Mouse (Mus musculus) left cerebral cortex, postnatal 25 days (tissue): ENCODE measurements around the gene Mapkapk2. TPM values are rescaled to one million over a fixed set of nuclear protein-coding genes. Genes with fewer than 3 reads are reported as not detected.
"Not testable (repeated sequence)": the region's sequence is repeated elsewhere in the genome, so short reads cannot be mapped to it uniquely, and the experiment has no call there.

Experiments
- DNase-seq, 2 experiments: peaks; one replicate each; pipeline ENCODE4 v3.0.0; 2022; ENCODE audit warnings: low spot score in 2 of 2, mixed read lengths in 1 of 2
- intact Hi-C: fragments of 180-260 bp; cut with DNase I; formaldehyde crosslinking; loops from one replicate; pipeline ENCODE4 v1.15.1; 2025
- total RNA-seq, 2 experiments: library from RNA; stranded (reverse); gene quantifications; 2 replicates each; pipeline ENCODE4 v1.2.3; 2021

Gene Mapkapk2
- total RNA-seq, 2 experiments from 2014 or later = 25.8 to 28.3 TPM

- DNase-seq = no peak
- intact Hi-C loops = no loop called here
Measured at GRCm38 (mm10) chr1:131031267-131031666, 66.4 kb downstream of the Mapkapk2 start.

DNA sequence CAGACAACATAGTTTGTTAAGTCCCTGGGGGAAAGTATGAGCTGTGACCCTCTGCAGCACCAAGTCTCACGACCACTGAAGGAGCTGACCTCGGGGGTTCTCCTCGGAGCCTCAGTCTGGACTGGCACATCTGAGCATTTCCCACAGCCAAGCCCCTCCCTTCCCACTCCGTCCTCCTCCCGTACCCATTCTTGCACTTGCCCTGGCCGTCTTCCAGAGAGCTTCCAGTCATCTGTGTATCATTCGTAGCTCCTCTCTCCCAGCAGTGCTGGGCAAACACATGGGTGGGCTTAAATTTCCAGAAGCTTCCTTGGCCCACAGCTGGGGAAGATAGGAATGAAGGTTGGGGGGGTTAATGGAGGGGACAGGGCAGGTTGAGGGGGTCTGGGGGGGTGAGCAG, 67.4 kb downstream of the Mapkapk2 start:
- DNase-seq = no peak
- intact Hi-C loops = no loop called here

GRCm38 (mm10) chr1:131029215-131029614, 68.4 kb downstream of the Mapkapk2 start:
- no peak for DNase-seq
- intact Hi-C loops = no loop called here

- intact Hi-C loops = no loop called here
- no peak for DNase-seq
Measured at GRCm38 (mm10) chr1:131025843-131026190, 71.8 kb downstream of the Mapkapk2 start.

DNA sequence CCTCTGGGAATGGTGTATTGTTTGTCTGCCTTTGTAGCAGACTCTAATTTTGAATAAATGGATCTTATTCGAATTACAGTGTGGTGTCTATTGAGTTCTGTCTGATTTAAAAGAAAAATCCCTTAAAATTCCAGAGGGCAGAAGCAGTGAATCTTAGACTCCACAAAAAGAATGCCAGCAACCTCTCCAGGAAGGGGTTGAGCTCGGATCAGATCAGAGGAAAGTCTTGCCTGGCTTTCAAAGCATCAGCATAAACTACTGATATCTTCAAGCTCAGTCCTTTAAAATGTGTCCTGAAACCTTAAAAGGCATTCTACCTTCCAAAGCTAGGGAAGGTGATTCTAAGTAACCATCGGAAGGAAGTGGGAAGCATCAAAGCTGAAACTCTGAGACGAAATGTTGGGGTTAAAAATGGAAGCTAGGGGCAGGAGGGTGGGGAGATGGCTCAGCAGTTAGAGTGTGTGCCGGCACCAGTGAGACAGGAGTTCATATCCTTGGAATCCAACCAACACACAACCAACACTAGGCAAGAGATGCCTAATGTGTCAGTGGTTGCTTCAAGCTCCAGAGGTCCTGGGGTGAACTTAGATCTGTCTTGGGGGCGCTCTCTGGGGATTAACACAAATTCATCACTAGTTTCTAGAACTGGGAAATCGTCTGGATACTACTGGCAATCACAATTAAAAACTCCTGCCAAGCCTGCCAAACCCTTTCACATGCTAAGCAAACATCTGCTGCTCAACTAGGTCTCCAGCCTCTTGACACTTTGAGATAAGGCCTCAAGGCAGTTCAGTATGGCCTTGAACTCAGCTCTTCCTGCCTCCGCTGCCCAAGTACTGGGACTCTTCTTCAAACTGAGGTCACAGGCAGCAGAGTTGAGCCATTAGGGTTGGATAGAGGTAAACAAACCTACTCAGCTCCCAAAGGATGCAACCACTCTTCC, 72.5 kb downstream of the Mapkapk2 start:
- no peak for DNase-seq
- intact Hi-C loops = no loop called here

DNA sequence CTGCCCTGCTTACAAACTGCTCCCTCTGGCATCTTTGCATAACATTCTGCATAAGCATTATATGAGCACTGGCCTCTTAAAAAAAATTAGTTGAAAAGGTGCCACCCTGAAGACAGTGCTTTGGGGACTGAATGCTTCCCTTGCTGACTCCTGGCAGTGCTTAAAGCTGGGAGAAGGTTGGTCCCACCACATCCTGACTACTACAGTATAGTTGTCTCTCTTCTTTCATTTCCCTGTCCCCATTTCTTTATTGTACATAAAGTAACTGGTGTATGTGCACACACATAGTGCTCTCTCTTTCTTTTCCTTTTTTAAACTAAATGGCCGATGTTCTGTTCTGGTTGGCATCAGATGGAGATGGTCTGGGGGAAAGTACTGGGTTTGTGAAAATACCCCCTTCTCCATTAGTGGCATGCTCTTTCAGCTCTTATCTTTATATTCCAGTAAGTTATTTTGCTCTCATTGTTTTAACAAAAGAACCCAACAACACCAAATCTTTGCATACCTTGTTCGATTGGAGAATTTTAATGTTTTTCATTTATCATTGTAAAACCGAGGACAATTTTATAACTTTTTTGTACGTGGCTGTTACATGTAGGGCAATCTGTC, 74.3 kb downstream of the Mapkapk2 start:
- DNase-seq, intact Hi-C loops: not testable (repeated sequence)

DNA sequence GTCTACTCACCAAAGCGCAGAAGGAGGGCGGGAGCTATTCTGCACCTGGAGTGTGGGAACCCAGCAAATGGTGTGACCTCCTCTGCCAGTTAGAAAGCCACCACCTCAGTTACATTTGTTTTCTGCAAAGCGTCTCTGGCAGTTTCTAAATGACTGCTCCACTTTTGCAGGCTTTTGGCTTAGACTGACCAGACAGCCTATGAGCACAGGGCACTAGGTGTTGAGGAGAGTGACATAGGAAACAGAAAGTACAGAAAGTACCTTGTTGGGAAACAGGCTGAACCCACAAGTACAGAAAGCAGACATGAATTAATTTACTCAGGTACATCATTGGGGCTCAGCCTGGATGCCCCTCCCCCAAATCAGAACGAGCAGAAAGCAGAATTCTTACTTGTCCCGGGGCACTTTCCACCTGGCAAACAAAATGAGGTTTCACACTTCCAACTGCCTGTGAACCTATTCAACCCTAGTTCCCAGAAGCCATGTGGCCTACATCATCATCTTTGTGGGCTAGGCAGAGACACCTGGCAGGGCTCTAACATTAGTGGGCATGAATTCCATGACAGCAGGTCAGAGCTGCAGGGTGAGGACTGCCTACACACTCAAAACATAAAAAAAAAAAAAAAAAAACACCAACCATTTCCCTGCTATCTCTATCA, 74.9 kb downstream of the Mapkapk2 start:
- no peak for DNase-seq
- intact Hi-C loops = no loop called here

DNA sequence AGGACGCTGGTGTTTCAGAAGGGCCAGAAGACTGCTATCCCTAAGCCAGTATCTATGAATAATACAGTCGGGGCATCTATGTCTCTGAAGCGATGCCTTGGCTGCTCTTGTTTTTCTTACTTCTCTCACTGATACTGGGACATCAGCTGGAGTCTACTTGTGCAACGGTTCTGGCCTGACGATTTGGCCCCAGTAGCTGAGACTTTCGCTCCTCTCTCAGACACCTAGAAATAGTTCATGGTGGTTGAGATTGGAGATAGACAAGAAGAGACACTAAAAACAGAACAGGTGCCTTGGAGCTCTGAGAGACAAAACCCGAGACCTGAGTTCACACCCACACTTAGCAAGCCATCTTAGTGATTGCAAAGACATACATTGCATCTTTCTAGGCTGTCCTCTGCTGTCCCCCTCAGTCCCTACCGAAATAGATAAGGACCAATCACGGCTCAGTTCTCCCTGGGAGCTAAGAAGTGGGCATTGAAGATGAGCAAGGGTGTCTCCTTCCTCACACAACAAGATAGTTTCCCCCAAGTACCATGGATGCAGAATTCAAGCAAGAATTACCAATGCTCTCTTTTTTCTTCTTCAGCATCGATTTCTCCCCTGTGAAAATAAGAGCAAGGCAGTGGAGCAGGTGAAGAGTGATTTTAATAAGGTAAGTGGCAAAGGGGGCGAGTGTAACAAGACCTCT, 75.6 kb downstream of the Mapkapk2 start:
- intact Hi-C loops = no loop called here
- DNase-seq = no peak

DNA sequence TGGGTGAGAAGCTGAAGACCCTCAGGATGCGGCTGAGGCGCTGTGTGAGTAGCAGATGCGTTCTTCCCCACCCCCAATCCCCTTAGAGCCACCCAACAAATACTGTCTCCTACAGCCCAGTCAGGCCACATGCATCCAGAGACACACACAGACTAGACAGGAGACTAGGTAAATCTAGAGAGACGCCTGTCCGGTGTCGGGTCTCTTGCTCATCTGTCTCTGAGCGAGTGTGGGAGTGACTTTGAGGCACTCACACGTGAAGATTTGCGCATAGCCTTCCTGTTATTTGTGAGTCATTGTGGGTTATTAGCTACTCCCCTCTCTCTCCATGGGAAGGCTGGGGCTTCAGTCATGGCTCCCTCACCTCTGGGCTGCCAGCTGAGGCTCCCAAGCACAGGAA, 76.2 kb downstream of the Mapkapk2 start:
- DNase-seq = no peak
- intact Hi-C loops = no loop called here

DNA sequence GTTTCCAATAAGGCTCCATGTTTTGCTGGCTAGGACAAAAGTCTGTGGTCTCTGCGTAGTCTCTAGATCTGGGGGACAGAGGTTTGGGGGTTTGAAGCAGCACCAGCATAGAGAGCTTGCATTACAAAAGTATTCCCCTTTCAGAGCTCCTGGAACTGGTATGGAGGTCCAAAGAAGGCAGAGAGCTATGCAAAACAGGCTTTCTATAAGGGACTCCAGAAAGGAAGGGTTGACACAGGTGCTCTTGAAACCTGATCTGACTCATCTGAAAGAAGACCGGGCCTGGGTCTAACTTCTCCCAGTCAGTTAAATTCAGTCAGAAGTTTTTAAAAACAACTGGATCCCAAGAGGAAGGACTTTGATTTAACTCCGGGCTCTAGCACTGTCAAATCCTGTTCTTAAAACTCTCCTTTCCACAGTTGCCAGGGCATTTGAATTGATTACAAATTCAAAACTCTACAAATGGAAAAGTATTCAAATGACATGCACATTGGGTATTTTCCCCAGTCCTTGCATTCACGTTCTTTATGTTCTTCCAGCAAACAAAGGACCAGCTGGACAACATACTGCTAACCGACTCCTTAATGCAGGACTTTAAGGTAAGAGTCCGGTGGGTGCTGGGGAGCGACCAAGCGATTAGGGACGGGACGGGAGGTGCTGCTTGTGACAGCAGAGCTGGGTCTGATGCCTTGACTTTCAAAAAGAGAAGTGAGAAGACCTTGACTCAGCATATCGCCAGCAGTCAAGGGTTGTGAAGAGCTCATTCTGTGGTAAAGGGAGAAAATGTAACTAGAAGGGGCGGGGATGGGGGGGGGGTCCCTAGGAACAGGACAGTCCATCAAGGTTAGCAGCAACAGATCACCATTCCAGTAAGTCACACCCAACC, 77.0 kb downstream of the Mapkapk2 start:
- intact Hi-C loops = no loop called here
- no peak for DNase-seq

- no peak for DNase-seq
- intact Hi-C loops = no loop called here
Measured at GRCm38 (mm10) chr1:131019492-131020098, 78.0 kb downstream of the Mapkapk2 start, which contains the start of gene Il10. Il10 (plus strand) TSS chr1:131019845.

DNA sequence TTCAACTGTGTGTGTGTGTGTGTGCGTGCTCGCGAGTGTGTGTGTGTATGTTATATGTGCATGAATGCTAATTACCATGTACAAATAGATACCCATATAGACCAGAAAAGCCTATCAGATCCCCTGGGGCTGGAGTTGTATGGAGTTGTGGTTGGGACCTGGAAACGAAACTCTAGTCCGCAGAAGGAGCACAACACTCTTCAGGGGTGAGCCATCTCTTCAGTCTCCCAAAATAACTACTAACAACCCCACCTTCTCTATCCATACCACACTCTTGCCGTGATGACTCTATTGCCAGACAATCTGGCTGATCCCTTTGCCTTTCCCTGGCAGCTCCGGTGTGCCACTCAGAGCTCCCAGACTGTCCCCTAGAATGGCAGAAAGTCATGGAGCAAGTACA, 81.7 kb downstream of the Mapkapk2 start:
- intact Hi-C loops = no loop called here
- DNase-seq = no peak

DNA sequence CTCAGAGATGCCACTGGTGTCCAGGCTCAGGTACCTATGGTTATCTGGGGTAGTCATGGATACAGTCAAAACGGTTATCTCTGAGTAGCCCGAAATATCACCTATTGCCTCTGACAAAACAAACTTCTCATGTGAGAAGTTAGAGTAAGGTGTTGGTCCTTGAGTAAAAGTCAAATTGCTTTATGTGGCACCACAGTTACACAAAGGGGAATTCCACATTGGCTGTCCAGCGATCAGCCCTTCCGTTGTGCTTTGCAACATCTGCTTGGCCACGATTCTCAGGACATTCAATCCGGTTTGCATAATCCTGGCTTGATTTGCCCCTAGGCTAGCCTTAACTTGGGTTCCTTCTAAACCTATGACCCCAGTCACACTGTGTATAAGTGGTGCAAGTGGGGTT, 82.3 kb downstream of the Mapkapk2 start:
- intact Hi-C loops = no loop called here
- DNase-seq = no peak

DNA sequence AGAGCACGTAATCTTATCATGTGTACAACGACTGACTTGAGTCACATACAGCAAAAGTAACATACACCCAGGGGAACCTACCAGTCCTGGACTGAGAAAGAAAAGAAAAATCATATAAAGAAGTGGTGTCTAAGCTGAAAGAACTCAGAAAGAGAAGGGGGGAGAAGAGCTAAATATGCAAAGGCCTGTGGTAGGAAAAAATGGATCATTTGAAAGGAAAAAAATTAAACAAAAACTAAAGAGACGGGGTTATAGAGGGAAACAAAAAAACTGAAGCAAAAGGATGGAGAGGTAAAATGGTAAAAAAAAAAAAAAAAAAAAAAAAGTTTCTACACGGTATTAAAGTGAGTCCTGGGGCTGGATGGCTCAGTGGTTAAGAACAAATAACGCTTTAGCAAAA, 83.7 kb downstream of the Mapkapk2 start:
- DNase-seq = no peak
- intact Hi-C loops = no loop called here

- no peak for DNase-seq
- intact Hi-C loops = no loop called here
Measured at GRCm38 (mm10) chr1:131012494-131012893, 85.1 kb downstream of the Mapkapk2 start.

DNA sequence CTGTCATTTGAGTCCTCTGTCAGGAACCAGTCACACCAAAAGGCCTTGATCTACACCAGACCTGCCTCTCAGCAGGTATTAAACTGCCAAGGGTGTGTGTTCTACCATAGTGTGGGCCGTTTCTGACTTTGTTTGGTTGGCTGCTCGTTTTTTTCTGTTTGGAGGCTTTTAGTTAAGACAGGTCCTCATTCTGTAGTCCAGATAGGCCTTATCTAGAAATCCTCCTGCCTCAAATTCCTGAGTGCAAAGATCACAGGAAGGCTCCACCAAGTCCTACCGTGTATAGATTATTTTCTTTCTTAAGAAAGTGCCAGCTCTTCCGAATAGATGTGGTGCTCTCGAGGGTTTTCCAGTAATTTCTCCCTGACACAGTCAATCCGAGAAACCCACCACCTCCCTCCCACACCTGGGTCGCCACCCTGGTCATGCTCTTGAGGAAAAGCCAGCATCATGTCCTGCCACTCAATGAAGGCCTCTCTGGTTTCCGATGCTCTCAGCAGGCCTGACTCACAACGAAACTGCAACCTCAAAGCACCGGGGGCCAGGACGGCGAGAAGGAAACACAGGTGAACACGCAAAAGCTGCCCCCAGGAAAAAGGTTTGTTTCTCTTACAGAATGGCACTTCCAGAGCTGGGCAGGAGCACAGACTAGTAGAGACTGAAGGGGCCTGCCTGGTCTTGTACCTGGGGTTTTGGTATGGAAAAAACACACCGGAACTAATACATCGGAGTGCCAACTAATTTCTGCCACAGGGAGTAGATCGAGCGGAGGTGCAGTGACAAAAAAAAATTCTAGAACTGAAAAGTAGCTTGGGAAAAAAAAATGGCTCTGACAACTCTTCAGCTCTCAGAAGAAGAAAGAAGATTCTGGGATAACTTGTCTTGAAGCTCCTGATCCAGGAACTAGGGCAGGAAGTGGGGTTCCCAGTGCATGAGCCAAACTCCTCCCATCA, 87.1 kb downstream of the Mapkapk2 start:
- intact Hi-C loops = no loop called here
- DNase-seq = no peak

DNA sequence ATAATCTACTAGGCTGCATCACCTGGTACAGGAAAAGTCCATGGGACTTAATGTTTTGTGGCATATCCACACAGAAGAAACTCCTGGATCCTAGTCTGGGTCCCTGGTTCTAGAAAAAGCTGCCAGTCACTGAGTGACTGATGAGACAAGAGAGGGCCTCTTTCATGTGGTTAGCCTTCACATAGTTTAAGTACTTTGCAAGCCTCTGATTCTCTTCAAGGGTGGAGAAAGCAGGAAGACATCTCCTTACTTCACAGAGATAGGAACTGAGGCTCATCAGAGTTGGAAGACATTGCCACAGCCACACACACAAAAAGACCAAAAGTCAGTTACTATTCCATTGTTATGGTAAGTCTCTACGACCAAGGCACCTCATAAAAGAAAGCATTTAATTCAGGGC, 91.6 kb downstream of the Mapkapk2 start:
- intact Hi-C loops = no loop called here
- DNase-seq = no peak
